Mouse (Mus musculus): Measurements from ENCODE around the gene Hrh3. TPM values are rescaled to one million over a fixed set of nuclear protein-coding genes. Genes with fewer than 3 reads are reported as not detected.

The Hrh3 gene
- total and polyA plus RNA-seq, 3 experiments, result 0.11 TPM; not detected in 2

DNA sequence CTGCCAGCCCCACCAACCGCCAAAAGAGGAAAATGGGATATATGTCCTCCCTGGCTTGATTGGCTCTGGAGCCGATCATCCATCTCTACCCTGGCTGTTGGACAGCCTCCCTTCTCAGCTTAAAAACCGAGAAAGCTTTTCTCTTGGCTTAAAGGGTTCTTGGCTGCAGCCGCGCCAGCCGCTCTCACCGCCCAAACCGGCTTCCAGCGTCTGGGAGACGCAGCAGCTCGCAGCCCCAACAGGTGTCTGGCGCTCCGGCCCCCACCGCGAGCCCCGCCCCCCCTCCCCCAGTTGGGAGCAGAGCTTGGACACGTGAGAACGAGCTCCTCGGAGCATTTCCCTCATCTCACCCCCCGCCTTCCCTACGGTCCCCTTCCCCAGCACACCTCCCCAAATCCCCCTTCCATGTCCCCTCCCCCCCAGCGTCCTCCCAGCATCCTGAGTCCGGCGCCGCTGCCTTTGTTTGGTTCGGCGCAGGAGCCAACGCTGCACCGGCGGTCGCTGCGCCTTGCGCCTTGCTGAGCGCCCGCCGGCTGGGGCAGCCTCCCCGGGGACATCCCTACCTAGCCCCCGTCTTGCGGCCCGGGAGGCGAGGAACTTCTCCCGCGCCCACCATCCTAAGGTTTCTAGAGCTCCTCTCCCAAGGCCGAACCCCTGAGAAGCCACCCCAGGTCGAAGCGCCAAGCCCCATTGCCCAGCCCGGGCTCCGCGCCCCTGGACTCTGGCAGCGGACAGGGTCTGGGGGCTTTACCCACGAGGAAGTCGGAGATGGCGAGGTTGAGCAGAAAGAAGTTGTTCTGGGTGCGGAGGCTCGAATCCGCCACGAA is 924 bp downstream of the Hrh3 start:
- H3K4me3 ChIP-seq (ENCODE audit: low read depth, low read length), result peak overlapping the region; percentile 65; the same call in 1 of the 2 replicates
- peaks cover 21% of the 10 kb centered on the region for H3K4me1 ChIP-seq (ENCODE audit: insufficient read depth, low read depth, low read length)
- ATAC-seq (ENCODE audit: extremely low read depth, insufficient number of reproducible peaks, low FRiP score, poor library complexity, severe bottlenecking) (no peak), DNase-seq (ENCODE audit: low spot score) (no peak)
- H3K9me3 ChIP-seq (replicated peaks), result no peaks in the 10 kb centered on the region
- H3K36me3 ChIP-seq (replicated peaks), result no peaks in the 10 kb centered on the region
- H3K27me3 ChIP-seq (ENCODE audit: insufficient read depth, low read length), result peaks cover 81% of the 10 kb centered on the region
- no peak for TF ChIP-seq GATA2 (IDR thresholded peaks at IDR 0.05; ENCODE audit: borderline replicate concordance, low read depth, low read length)
- no peak for TF ChIP-seq TAL1 (conservative IDR thresholded peaks at IDR 0.05; ENCODE audit: low read depth, low read length)

GRCm38 (mm10) chr2:180099529-180099928 is 4.8 kb downstream of the Hrh3 start:
- Histone ChIP-seq H3K27me3 (ENCODE audit: insufficient read depth, low read length) (peaks cover 89% of the 10 kb centered on the region), H3K4me3 (ENCODE audit: low read depth, low read length) (no peak overlapping the region), H3K9me3 (replicated peaks) (no peaks in the 10 kb centered on the region), H3K36me3 (replicated peaks) (no peaks in the 10 kb centered on the region), H3K4me1 (ENCODE audit: insufficient read depth, low read depth, low read length) (peaks cover 11% of the 10 kb centered on the region)
- ATAC-seq (ENCODE audit: extremely low read depth, insufficient number of reproducible peaks, low FRiP score, poor library complexity, severe bottlenecking), result no peak
- TF ChIP-seq POLR2AphosphoS5 (IDR thresholded peaks at IDR 0.05; ENCODE audit: insufficient replicate concordance, low read depth, low read length) (no peak), TAL1 (conservative IDR thresholded peaks at IDR 0.05; ENCODE audit: low read depth, low read length) (no peak), GATA1 (IDR thresholded peaks at IDR 0.05; ENCODE audit: borderline replicate concordance, low read length) (no peak), CTCF (IDR thresholded peaks at IDR 0.05; ENCODE audit: low read depth, low read length) (no peak), GATA2 (IDR thresholded peaks at IDR 0.05; ENCODE audit: borderline replicate concordance, low read depth, low read length) (no peak)
- DNase-seq (ENCODE audit: low spot score), result no peak

GRCm38 (mm10) chr2:180098167-180098566 is 6.1 kb downstream of the Hrh3 start:
- no peak for ATAC-seq (ENCODE audit: extremely low read depth, insufficient number of reproducible peaks, low FRiP score, poor library complexity, severe bottlenecking)
- Histone ChIP-seq H3K36me3 (replicated peaks) (no peaks in the 10 kb centered on the region), H3K4me3 (ENCODE audit: low read depth, low read length) (no peak overlapping the region), H3K4me1 (ENCODE audit: insufficient read depth, low read depth, low read length) (no peaks in the 10 kb centered on the region), H3K27me3 (ENCODE audit: insufficient read depth, low read length) (peaks cover 82% of the 10 kb centered on the region), H3K9me3 (replicated peaks) (no peaks in the 10 kb centered on the region)
- no peak for DNase-seq (ENCODE audit: low spot score)
- TF ChIP-seq TAL1 (conservative IDR thresholded peaks at IDR 0.05; ENCODE audit: low read depth, low read length) (no peak), GATA2 (IDR thresholded peaks at IDR 0.05; ENCODE audit: borderline replicate concordance, low read depth, low read length) (no peak), POLR2AphosphoS5 (IDR thresholded peaks at IDR 0.05; ENCODE audit: insufficient replicate concordance, low read depth, low read length) (no peak), GATA1 (IDR thresholded peaks at IDR 0.05; ENCODE audit: borderline replicate concordance, low read length) (no peak), CTCF (IDR thresholded peaks at IDR 0.05; ENCODE audit: low read depth, low read length) (no peak)

DNA sequence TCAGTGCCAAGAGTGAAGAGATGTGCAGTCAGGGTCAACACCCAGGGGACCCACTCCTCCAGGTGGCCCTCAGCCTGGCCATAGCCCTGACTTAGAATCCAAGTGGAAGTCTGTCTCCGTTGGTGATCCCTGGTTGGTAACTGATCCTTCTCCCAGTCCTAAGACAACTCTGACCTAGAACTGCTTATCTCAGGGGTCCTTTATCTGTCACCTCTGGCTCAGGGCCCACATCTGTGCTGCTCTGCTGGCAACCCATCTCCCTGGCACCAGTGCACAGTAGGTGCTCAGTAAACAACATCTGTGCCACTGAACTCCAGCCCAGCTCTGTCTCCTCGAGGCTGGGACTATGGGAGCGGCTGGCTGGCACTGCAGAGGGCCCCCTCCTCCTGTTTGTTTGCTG is 6.7 kb downstream of the Hrh3 start:
- TF ChIP-seq GATA2 (IDR thresholded peaks at IDR 0.05; ENCODE audit: borderline replicate concordance, low read depth, low read length), result no peak
- TF ChIP-seq CTCF (IDR thresholded peaks at IDR 0.05; ENCODE audit: low read depth, low read length), result no peak
- no peak for TF ChIP-seq TAL1 (conservative IDR thresholded peaks at IDR 0.05; ENCODE audit: low read depth, low read length)
- no peak for TF ChIP-seq GATA1 (IDR thresholded peaks at IDR 0.05; ENCODE audit: borderline replicate concordance, low read length)
- no peak for TF ChIP-seq POLR2AphosphoS5 (IDR thresholded peaks at IDR 0.05; ENCODE audit: insufficient replicate concordance, low read depth, low read length)
- Histone ChIP-seq H3K27me3 (ENCODE audit: insufficient read depth, low read length) (peaks cover 76% of the 10 kb centered on the region), H3K4me3 (ENCODE audit: low read depth, low read length) (no peak overlapping the region), H3K4me1 (ENCODE audit: insufficient read depth, low read depth, low read length) (no peaks in the 10 kb centered on the region), H3K9me3 (replicated peaks) (no peaks in the 10 kb centered on the region), H3K36me3 (replicated peaks) (no peaks in the 10 kb centered on the region)
- no peak for ATAC-seq (ENCODE audit: extremely low read depth, insufficient number of reproducible peaks, low FRiP score, poor library complexity, severe bottlenecking)
- DNase-seq (ENCODE audit: low spot score), result no peak

DNA sequence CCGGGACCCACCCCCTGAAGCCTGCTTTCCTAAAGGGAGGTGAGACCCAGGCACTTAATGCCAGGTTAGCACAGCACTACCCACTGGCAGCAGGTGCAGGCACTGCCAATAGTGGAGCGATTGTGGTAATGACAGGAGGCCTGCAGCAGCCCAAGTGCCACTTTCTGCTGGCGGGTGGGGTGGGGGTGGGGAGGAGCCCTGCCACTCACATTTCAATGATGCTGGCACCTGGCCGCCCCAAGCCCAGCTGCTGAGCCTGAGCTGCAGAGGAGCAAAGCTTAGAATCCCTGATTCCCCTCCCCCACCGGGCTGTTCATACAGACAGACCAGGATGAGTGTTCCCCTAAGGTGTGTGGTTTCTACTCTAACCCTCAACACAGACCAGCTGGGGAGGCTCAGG is 8.6 kb downstream of the Hrh3 start:
- H3K4me3 ChIP-seq (ENCODE audit: low read depth, low read length), result no peak overlapping the region
- H3K27me3 ChIP-seq (ENCODE audit: insufficient read depth, low read length), result peaks cover 60% of the 10 kb centered on the region
- TF ChIP-seq TAL1 (conservative IDR thresholded peaks at IDR 0.05; ENCODE audit: low read depth, low read length), result no peak
- no peak for TF ChIP-seq CTCF (IDR thresholded peaks at IDR 0.05; ENCODE audit: low read depth, low read length)
- no peak for TF ChIP-seq GATA2 (IDR thresholded peaks at IDR 0.05; ENCODE audit: borderline replicate concordance, low read depth, low read length)
- no peak for TF ChIP-seq GATA1 (IDR thresholded peaks at IDR 0.05; ENCODE audit: borderline replicate concordance, low read length)
- no peak for TF ChIP-seq POLR2AphosphoS5 (IDR thresholded peaks at IDR 0.05; ENCODE audit: insufficient replicate concordance, low read depth, low read length)
- H3K36me3 ChIP-seq (replicated peaks), result no peaks in the 10 kb centered on the region
- ATAC-seq (ENCODE audit: extremely low read depth, insufficient number of reproducible peaks, low FRiP score, poor library complexity, severe bottlenecking) (no peak), DNase-seq (ENCODE audit: low spot score) (no peak)
- no peaks in the 10 kb centered on the region for H3K4me1 ChIP-seq (ENCODE audit: insufficient read depth, low read depth, low read length)
- no peaks in the 10 kb centered on the region for H3K9me3 ChIP-seq (replicated peaks)

DNA sequence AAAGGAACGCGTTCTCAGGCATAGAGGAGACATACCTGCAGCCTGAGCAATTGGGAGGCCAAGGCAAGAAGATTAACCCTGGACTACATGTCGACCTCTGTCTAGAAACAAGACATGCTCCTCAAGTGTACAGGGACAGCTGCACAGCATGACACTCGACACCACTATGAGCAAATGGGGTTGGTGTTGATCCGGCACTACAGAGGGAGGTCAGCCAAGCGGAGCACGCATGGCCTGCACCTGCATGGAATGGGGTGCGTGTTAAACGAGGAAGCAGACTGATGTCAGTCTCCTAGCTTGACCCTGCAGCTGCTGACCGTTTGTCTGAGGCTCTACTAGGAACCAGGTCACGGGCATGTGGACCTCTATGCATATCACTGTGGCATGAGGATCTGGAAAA is 14.0 kb downstream of the Hrh3 start:
- TF ChIP-seq GATA1 (IDR thresholded peaks at IDR 0.05; ENCODE audit: borderline replicate concordance, low read length) (no peak), POLR2AphosphoS5 (IDR thresholded peaks at IDR 0.05; ENCODE audit: insufficient replicate concordance, low read depth, low read length) (no peak), CTCF (IDR thresholded peaks at IDR 0.05; ENCODE audit: low read depth, low read length) (no peak), GATA2 (IDR thresholded peaks at IDR 0.05; ENCODE audit: borderline replicate concordance, low read depth, low read length) (no peak), TAL1 (conservative IDR thresholded peaks at IDR 0.05; ENCODE audit: low read depth, low read length) (no peak)
- Histone ChIP-seq H3K27me3 (ENCODE audit: insufficient read depth, low read length) (peaks cover 34% of the 10 kb centered on the region), H3K4me1 (ENCODE audit: insufficient read depth, low read depth, low read length) (no peaks in the 10 kb centered on the region), H3K4me3 (ENCODE audit: low read depth, low read length) (no peak overlapping the region), H3K36me3 (replicated peaks) (peaks cover 21% of the 10 kb centered on the region), H3K9me3 (replicated peaks) (no peaks in the 10 kb centered on the region)
- ATAC-seq (ENCODE audit: extremely low read depth, insufficient number of reproducible peaks, low FRiP score, poor library complexity, severe bottlenecking), result no peak
- DNase-seq (ENCODE audit: low spot score), result no peak
